Mouse (Mus musculus) gastrocnemius, postnatal 10 days (tissue): ENCODE measurements around the gene Phkg2. TPM values are rescaled to one million over a fixed set of nuclear protein-coding genes. Genes with fewer than 3 reads are reported as not detected.
"Not testable (repeated sequence)": the region's sequence is repeated elsewhere in the genome, so short reads cannot be mapped to it uniquely, and the experiment has no call there.

Experiments
- DNase-seq: peaks from one replicate; pipeline ENCODE4 v3.0.0; 2021; ENCODE audit warnings: mixed read lengths
- total RNA-seq, 2 experiments: library from RNA; stranded (reverse); gene quantifications; 2 replicates each; pipeline ENCODE4 v1.2.3; 2021

The Phkg2 gene
- total RNA-seq, 2 experiments from 2014 or later: 13.3 to 17.6 TPM

GRCm38 (mm10) chr7:127602903-127603302 lies 29.8 kb downstream of the Phkg2 start:
- no peak for DNase-seq

- no peak for DNase-seq
These were observed 31.1 kb downstream of the Phkg2 start for GRCm38 (mm10) chr7:127604256-127604655.

GRCm38 (mm10) chr7:127607150-127607549 lies 34.0 kb downstream of the Phkg2 start:
- DNase-seq: no peak

GRCm38 (mm10) chr7:127611011-127611410 lies 37.9 kb downstream of the Phkg2 start:
- DNase-seq: no peak

DNA sequence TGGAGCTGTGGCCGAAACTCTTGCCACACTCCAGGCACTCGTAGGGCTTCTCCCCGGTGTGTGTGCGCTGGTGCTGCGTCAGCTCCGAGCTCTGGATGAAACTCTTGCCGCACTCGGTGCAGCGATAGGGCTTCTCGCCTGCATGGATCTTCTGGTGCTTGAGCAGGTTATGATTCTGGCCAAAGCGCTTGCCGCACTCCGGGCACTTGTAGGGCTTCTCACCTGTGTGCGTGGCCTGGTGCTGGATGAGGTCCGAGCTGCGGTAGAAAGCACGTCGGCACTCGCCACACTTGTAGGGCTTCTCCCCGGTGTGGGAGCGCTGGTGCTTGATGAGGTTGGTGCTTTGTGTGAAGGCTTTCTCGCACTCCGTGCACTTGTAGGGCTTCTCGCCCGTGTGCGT lies 38.4 kb downstream of the Phkg2 start:
- no peak for DNase-seq

DNA sequence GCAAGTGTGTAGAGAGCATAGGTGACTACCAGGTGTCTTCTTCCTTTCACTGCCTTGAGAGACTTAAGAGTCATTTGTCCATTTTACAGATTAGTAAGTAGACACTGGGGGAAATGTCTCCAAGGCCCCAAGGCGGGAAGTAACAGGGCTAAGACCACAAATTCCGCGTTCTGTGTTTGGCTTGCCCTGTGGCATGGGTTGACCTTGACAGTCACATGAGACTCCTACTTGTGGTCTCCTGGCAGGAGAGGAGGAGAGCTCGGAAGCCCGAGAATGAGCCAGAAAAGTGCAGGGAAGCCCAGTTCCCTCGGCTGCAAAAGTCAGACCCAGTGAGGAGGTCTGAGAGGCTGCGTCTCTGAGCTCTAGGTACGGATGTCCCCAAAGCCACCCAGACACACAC lies 40.4 kb downstream of the Phkg2 start:
- no peak for DNase-seq

GRCm38 (mm10) chr7:127614091-127614490 lies 41.0 kb downstream of the Phkg2 start:
- no peak for DNase-seq

DNA sequence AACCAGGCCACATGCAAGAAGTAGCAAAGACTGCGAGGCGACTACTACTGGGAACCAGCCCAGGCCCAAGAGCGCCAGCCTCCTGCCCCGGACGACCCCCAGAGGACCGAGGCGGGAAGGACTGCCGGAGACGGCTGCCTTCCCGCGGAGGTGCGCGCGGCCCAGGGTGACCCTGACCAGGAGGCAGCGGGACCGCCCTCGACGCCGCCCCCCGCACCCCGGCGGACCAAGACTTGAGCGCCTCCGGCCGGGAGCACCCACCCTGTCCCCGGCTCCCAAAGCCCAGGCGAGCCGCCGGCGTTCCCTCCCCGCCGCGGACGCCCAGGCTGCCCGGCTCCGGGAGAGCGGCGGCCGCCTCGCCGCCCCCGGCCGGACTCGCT lies 41.4 kb downstream of the Phkg2 start:
- no peak for DNase-seq

GRCm38 (mm10) chr7:127614891-127615843 lies 42.0 kb downstream of the Phkg2 start, which contains the start of gene Zfp629:
TSS of gene Zfp629 (minus strand) at chr7:127615797.
- peak; percentile 63 for DNase-seq

GRCm38 (mm10) chr7:127616336-127616735 lies 43.2 kb downstream of the Phkg2 start:
- DNase-seq: no peak

DNA sequence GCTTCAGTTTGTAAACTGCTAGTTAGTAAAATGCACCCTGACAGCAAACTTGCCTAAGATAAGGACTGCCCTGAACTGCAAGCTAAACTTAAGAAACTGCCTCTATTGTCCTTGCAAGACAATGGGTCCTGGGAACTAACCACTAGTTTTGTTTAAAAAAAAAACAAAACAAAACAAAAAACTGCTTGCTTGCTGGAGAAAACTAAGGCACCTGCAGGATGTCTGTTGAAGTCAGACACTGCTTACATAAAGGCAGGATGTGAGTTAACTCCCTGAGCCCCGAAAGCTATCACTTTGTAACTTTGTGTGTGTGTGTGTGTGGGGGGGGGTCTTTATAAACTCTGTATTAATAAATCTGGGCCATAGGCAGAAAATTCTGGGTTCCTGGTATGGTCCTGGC lies 43.7 kb downstream of the Phkg2 start:
- no peak for DNase-seq

- DNase-seq: no peak
These were observed 44.8 kb downstream of the Phkg2 start for GRCm38 (mm10) chr7:127617962-127618361.

GRCm38 (mm10) chr7:127618402-127618801 lies 45.3 kb downstream of the Phkg2 start:
- DNase-seq: not testable (repeated sequence)

DNA sequence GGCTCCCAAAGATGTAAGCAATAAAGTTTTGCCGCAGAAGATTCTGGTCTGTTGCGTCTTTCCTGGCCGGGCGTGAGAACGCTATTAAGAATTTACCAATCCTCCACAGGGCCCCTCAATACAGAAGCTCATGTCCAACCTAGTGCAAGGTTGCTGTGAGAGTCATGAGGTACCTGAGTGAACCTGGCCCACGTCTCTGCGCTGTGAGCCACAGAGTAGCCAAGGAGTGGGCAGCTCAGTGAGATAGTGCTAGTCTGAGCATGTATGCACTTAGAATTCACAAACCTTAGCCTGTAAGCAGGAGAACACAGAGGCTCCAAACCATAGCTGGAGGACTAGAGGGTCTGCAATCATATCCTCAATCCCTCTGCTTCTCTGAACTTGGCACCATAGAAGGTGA lies 52.9 kb downstream of the Phkg2 start:
- DNase-seq: no peak

- no peak for DNase-seq
These were observed 53.3 kb downstream of the Phkg2 start for GRCm38 (mm10) chr7:127626471-127626870.

DNA sequence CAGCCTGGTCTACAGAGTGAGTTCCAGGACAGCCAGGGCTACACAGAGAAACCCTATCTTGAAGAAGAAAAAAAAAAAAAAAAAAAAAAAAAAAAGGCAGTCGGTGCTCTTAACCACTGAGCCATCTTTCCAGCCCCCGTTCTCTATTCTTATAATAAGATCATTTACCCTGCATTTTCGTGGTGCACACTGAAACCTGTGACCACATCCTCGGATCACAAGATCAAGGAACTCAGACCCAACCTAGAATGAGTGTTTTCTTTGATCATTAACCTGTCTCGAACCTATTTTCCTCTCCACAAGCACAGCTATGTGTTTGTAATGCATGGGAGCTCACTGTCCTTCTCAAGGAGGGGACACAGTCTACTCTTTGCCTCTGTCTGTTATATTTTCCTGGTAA lies 55.5 kb downstream of the Phkg2 start:
- DNase-seq: no peak

GRCm38 (mm10) chr7:127631416-127631815 lies 58.3 kb downstream of the Phkg2 start:
- no peak for DNase-seq

Other genes with a start within 250 kb of the Phkg2 start
- 10 to 100 TPM; 23.0 to 28.7 TPM for gene Zfp768, start 227.8 kb upstream of the Phkg2 start, total RNA-seq
- 1 to 10 TPM; 3.6 to 5.1 TPM for gene Zfp747, start 197.3 kb upstream of the Phkg2 start, total RNA-seq
- gene 9130019O22Rik, start 186.2 kb upstream of the Phkg2 start, total RNA-seq: 1 to 10 TPM; 1.7 to 2.7 TPM
- gene E430018J23Rik, start 179.7 kb upstream of the Phkg2 start, total RNA-seq: 1 to 10 TPM; 2.9 to 3.7 TPM
- 1 to 10 TPM; 2.8 to 4.3 TPM for gene Zfp764, start 166.5 kb upstream of the Phkg2 start, total RNA-seq
- gene Zfp688, start 151.3 kb upstream of the Phkg2 start, total RNA-seq: 1 to 10 TPM; 3.2 to 4.5 TPM
- gene Zfp689, start 124.2 kb upstream of the Phkg2 start, total RNA-seq: 1 to 10 TPM; 1.8 to 1.9 TPM
- 10 to 100 TPM; 16.2 to 25.3 TPM for gene Prr14, start 113.7 kb upstream of the Phkg2 start, total RNA-seq
- gene Fbrs, start 94.1 kb upstream of the Phkg2 start, total RNA-seq: 10 to 100 TPM; 29.5 to 35.8 TPM
- gene Srcap, start 61.4 kb upstream of the Phkg2 start, total RNA-seq: 10 to 100 TPM; 56.8 to 66.1 TPM
- 10 to 100 TPM; 10.3 to 10.5 TPM for gene Gm42715, start 53.8 kb upstream of the Phkg2 start, total RNA-seq
- not detected for gene Tmem265, start 11.9 kb upstream of the Phkg2 start, total RNA-seq
- gene Ccdc189, start 15.3 kb downstream of the Phkg2 start, total RNA-seq: 1 to 10 TPM; 1.7 to 3.2 TPM
- 10 to 100 TPM; 26.9 to 37.8 TPM for gene Rnf40, start 15.4 kb downstream of the Phkg2 start, total RNA-seq
- 10 to 100 TPM in 1 of 2 experiments, 1 to 10 TPM in 1; 9.2 to 14.7 TPM for gene Zfp629, start 42.5 kb downstream of the Phkg2 start, total RNA-seq
- gene Bcl7c, start 135.6 kb downstream of the Phkg2 start, total RNA-seq: 10 to 100 TPM; 93.2 to 97.1 TPM
- gene Ctf1, start 139.4 kb downstream of the Phkg2 start, total RNA-seq: 10 to 100 TPM in 1 of 2 experiments, 1 to 10 TPM in 1; 9.1 to 12.7 TPM
- gene Ctf2, start 158.8 kb downstream of the Phkg2 start, total RNA-seq: not detected
- gene Fbxl19, start 171.2 kb downstream of the Phkg2 start, total RNA-seq: 1 to 10 TPM; 2.9 to 6.0 TPM
- 10 to 100 TPM; 10.2 to 12.3 TPM for gene Orai3, start 196.5 kb downstream of the Phkg2 start, total RNA-seq
- 10 to 100 TPM; 21.2 to 26.2 TPM for gene Setd1a, start 203.3 kb downstream of the Phkg2 start, total RNA-seq
- under 1 TPM in 1 of 2 experiments, not detected in 1; 0.47 TPM for gene Gm49388, start 212.3 kb downstream of the Phkg2 start, total RNA-seq
- 10 to 100 TPM in 1 of 2 experiments, 1 to 10 TPM in 1; 8.1 to 12.5 TPM for gene Hsd3b7, start 227.3 kb downstream of the Phkg2 start, total RNA-seq